ENCODE assay signal across 13 mouse cellular contexts in genomic region chr12:3547911-3548310, GRCm38 (mm10).
"Had no signal": no experiment of that assay in that cellular context is flagged by ENCODE, and none has a peak within 500 bp of the region (broad histone marks: within the 10 kb centered on the region; RNA-seq: fewer than 3 reads in every experiment).

No protein-coding gene starts in this region.

- H3K9ac ChIP-seq: liver, embryonic 15.5 days; neural tube, embryonic 15.5 days had no signal

- H3K27ac ChIP-seq: kidney, postnatal 0 days; limb, embryonic 10.5 days; liver, embryonic 15.5 days; midbrain, embryonic 10.5 days; neural tube, embryonic 15.5 days had no signal

- DNase-seq: kidney, adult 8-10 months; lung, adult 2 months; midbrain, embryonic 14.5 days; right cerebral cortex, postnatal 4 days; spleen, adult 18-20 months had no signal

- H3K36me3 ChIP-seq: limb, embryonic 10.5 days; liver, embryonic 15.5 days; midbrain, embryonic 10.5 days; neural tube, embryonic 15.5 days had no signal

- H3K9me3 ChIP-seq: limb, embryonic 10.5 days; liver, embryonic 15.5 days; midbrain, embryonic 10.5 days; neural tube, embryonic 15.5 days had no signal

- H3K4me2 ChIP-seq: liver, embryonic 11.5 days; liver, embryonic 15.5 days; neural tube, embryonic 15.5 days had no signal

- ATAC-seq: intestine, embryonic 16.5 days had no signal

- H3K27me3 ChIP-seq: liver, embryonic 15.5 days; neural tube, embryonic 15.5 days had no signal

- H3K4me3 ChIP-seq: limb, embryonic 10.5 days; liver, embryonic 15.5 days; midbrain, embryonic 10.5 days; myocyte; neural tube, embryonic 15.5 days had no signal
